Mouse (Mus musculus) liver, embryonic 13.5 days (tissue): ENCODE results near the gene Cstb. TPM values are rescaled to one million over a fixed set of nuclear protein-coding genes. Genes with fewer than 3 reads are reported as not detected.
"Not testable (repeated sequence)": the region's sequence is repeated elsewhere in the genome, so short reads cannot be mapped to it uniquely, and the experiment has no call there.

Experiments used
- ATAC-seq: fragments of 200-750 bp; cut with Nextera tagmentation; 2 replicates; pipeline ENCODE4 v1.8.0; 2017; ENCODE audit warnings: low read depth, mild to moderate bottlenecking, moderate number of reproducible peaks, moderate library complexity
- DNase-seq: peaks from one replicate; pipeline ENCODE4 v3.0.0; 2022
- H3K27ac ChIP-seq: fragments of 300-500 bp; sonication (generic); 2 replicates; pipeline ENCODE4 v1.5.1; 2015; ENCODE audit warnings: moderate library complexity, mild to moderate bottlenecking, inconsistent platforms
- H3K27me3 ChIP-seq: fragments of 300-500 bp; sonication (generic); 2 replicates; pipeline ENCODE4 v1.6.1; 2015; ENCODE audit warnings: mild to moderate bottlenecking, inconsistent platforms
- H3K36me3 ChIP-seq: fragments of 300-500 bp; sonication (generic); 2 replicates; pipeline ENCODE4 v1.6.1; 2015; ENCODE audit warnings: mild to moderate bottlenecking, inconsistent platforms
- H3K4me1 ChIP-seq: fragments of 300-500 bp; sonication (generic); replicated peaks from 2 replicates; pipeline ENCODE4 v1.6.1; 2015; ENCODE audit warnings: inconsistent platforms
- H3K4me2 ChIP-seq: fragments of 300-500 bp; sonication (generic); 2 replicates; pipeline ENCODE4 v1.6.1; 2015; ENCODE audit warnings: inconsistent platforms, mild to moderate bottlenecking, moderate library complexity
- H3K4me3 ChIP-seq: fragments of 300-500 bp; sonication (generic); replicated peaks from 2 replicates; pipeline ENCODE4 v1.5.1; 2015; ENCODE audit warnings: mild to moderate bottlenecking, inconsistent platforms
- H3K9ac ChIP-seq: fragments of 300-500 bp; sonication (generic); 2 replicates; pipeline ENCODE4 v1.6.1; 2015; ENCODE audit warnings: mild to moderate bottlenecking, inconsistent platforms
- H3K9me3 ChIP-seq: fragments of 300-500 bp; sonication (generic); replicated peaks from 2 replicates; pipeline ENCODE4 v1.6.1; 2016; ENCODE audit warnings: inconsistent platforms
- WGBS: fragments of 180-500 bp; shearing (Covaris S2); methylation state at CpG from one replicate; pipeline ENCODE4 v1.1.7; 2015; ENCODE audit not compliant: insufficient replicate concordance; 5-methylcytosine and 5-hydroxymethylcytosine counted together
- polyA plus RNA-seq: library from polyadenylated mRNA; unstranded; fragments of >200 nt; fragmentation: Nextera tagmentation; extraction: Ambion mirVana; gene quantifications from 2 replicates; pipeline ENCODE4 v1.2.1, GENCODE M21; 2015

The Cstb gene
- polyA plus RNA-seq, 1 experiment from 2014 or later, result 97.6 TPM

GRCm38 (mm10) chr10:78399090-78399657, 26.3 kb upstream of the Cstb start:
- H3K4me2 ChIP-seq, result peak overlapping the region; percentile 35
- H3K36me3 ChIP-seq, result peaks cover 48% of the 10 kb centered on the region
- H3K9ac ChIP-seq, result peak overlapping the region; percentile 40
- 41% methylated on average over 17 of the region's 17 CpGs for WGBS
- H3K27me3 ChIP-seq, result no peaks in the 10 kb centered on the region; the same call in 1 of the 2 replicates
- H3K4me3 ChIP-seq, result no peak overlapping the region
- ATAC-seq (peak; percentile 88), DNase-seq (peak; percentile 66)
- H3K27ac ChIP-seq, result peak overlapping the region; percentile 81; the same call in 1 of the 2 replicates
- H3K4me1 ChIP-seq, result peaks cover 36% of the 10 kb centered on the region
- H3K9me3 ChIP-seq, result no peaks in the 10 kb centered on the region

- Histone ChIP-seq H3K27ac (no peak overlapping the region), H3K9me3 (no peaks in the 10 kb centered on the region)
- 70% methylated on average over 2 of the region's 2 CpGs for WGBS
Observed at GRCm38 (mm10) chr10:78401127-78401526, 24.3 kb upstream of the Cstb start.

GRCm38 (mm10) chr10:78402301-78402922, 23.1 kb upstream of the Cstb start:
- no peak for ATAC-seq
- Histone ChIP-seq H3K4me1 (peaks cover 45% of the 10 kb centered on the region), H3K9ac (no peak overlapping the region), H3K9me3 (no peaks in the 10 kb centered on the region), H3K4me3 (no peak overlapping the region), H3K4me2 (no peak overlapping the region), H3K27me3 (no peaks in the 10 kb centered on the region), H3K27ac (no peak overlapping the region), H3K36me3 (peaks cover 78% of the 10 kb centered on the region)
- 88% methylated on average over 14 of the region's 14 CpGs for WGBS
- no peak for DNase-seq

More at GRCm38 (mm10) chr10:78401127-78401526, 24.3 kb upstream of the Cstb start:
- Histone ChIP-seq H3K4me3 (no peak overlapping the region), H3K36me3 (peaks cover 65% of the 10 kb centered on the region), H3K4me1 (peaks cover 36% of the 10 kb centered on the region), H3K27me3 (no peaks in the 10 kb centered on the region), H3K9ac (no peak overlapping the region), H3K4me2 (no peak overlapping the region)
- no peak for ATAC-seq
- DNase-seq, result no peak

- DNase-seq (no peak), ATAC-seq (no peak)
- H3K4me1 ChIP-seq, result peaks cover 30% of the 10 kb centered on the region
- H3K27ac ChIP-seq, result no peak overlapping the region
- H3K36me3 ChIP-seq, result peaks cover 97% of the 10 kb centered on the region
- no peak overlapping the region for H3K4me3 ChIP-seq
- H3K9ac ChIP-seq, result no peak overlapping the region
- no peaks in the 10 kb centered on the region for H3K27me3 ChIP-seq
- H3K9me3 ChIP-seq, result no peaks in the 10 kb centered on the region
- no peak overlapping the region for H3K4me2 ChIP-seq
- WGBS, result 44% methylated on average over 6 of the region's 6 CpGs
Observed at GRCm38 (mm10) chr10:78406152-78406551, 19.3 kb upstream of the Cstb start.

- DNase-seq (no peak), ATAC-seq (peak; percentile 72)
- WGBS, result 23% methylated on average over 4 of the region's 4 CpGs
- no peak overlapping the region for H3K9ac ChIP-seq
- H3K9me3 ChIP-seq, result no peaks in the 10 kb centered on the region
- H3K4me3 ChIP-seq, result no peak overlapping the region
- H3K27ac ChIP-seq, result no peak overlapping the region
- H3K4me2 ChIP-seq, result no peak overlapping the region
- peaks cover 32% of the 10 kb centered on the region for H3K4me1 ChIP-seq
- no peaks in the 10 kb centered on the region for H3K27me3 ChIP-seq
- peaks cover 88% of the 10 kb centered on the region for H3K36me3 ChIP-seq
Observed at GRCm38 (mm10) chr10:78407132-78407531, 18.3 kb upstream of the Cstb start.

GRCm38 (mm10) chr10:78409035-78409788, 16.3 kb upstream of the Cstb start:
- DNase-seq (no peak), ATAC-seq (no peak)
- no peak overlapping the region for H3K4me2 ChIP-seq
- H3K4me1 ChIP-seq, result peaks cover 37% of the 10 kb centered on the region
- peaks cover 67% of the 10 kb centered on the region for H3K36me3 ChIP-seq
- no peak overlapping the region for H3K4me3 ChIP-seq
- WGBS, result 80% methylated on average over 9 of the region's 9 CpGs
- H3K9ac ChIP-seq, result no peak overlapping the region
- H3K27ac ChIP-seq, result no peak overlapping the region
- H3K9me3 ChIP-seq, result no peaks in the 10 kb centered on the region
- no peaks in the 10 kb centered on the region for H3K27me3 ChIP-seq

GRCm38 (mm10) chr10:78411851-78412250, 13.6 kb upstream of the Cstb start:
- 13% methylated on average over 8 of the region's 8 CpGs for WGBS
- H3K9me3 ChIP-seq, result no peaks in the 10 kb centered on the region
- no peak for ATAC-seq
- no peak for DNase-seq
- peak overlapping the region; percentile 79 for H3K4me3 ChIP-seq
- peaks cover 43% of the 10 kb centered on the region for H3K36me3 ChIP-seq
- peak overlapping the region; percentile 3; the same call in 1 of the 2 replicates for H3K27ac ChIP-seq
- H3K4me2 ChIP-seq, result peak overlapping the region; percentile 83
- H3K9ac ChIP-seq, result peak overlapping the region; percentile 84
- peaks cover 33% of the 10 kb centered on the region for H3K4me1 ChIP-seq
- H3K27me3 ChIP-seq, result no peaks in the 10 kb centered on the region

- DNase-seq (peak; percentile 88), ATAC-seq (peak; percentile 91)
- Histone ChIP-seq H3K4me3 (peak within 1 kb of the TSS; percentile 79), H3K27ac (peak within 1 kb of the TSS; percentile 74), H3K36me3 (peaks cover 36% of the 10 kb centered on the region), H3K4me1 (peaks cover 26% of the 10 kb centered on the region), H3K27me3 (no peaks in the 10 kb centered on the region), H3K9ac (peak within 1 kb of the TSS; percentile 84), H3K9me3 (no peaks in the 10 kb centered on the region), H3K4me2 (peak within 1 kb of the TSS; percentile 83)
- under 1% methylated on average over 70 of the region's 70 CpGs for WGBS
Observed at GRCm38 (mm10) chr10:78412319-78413151, 12.9 kb upstream of the Cstb start, which contains the start of gene Rrp1. Rrp1 (minus strand) TSS chr10:78413043.

GRCm38 (mm10) chr10:78413152-78413520, 12.3 kb upstream of the Cstb start:
- Histone ChIP-seq H3K4me3 (peak overlapping the region; percentile 79), H3K27ac (no peak overlapping the region), H3K4me1 (peaks cover 23% of the 10 kb centered on the region), H3K9me3 (no peaks in the 10 kb centered on the region), H3K9ac (no peak overlapping the region), H3K4me2 (peak overlapping the region; percentile 83), H3K27me3 (no peaks in the 10 kb centered on the region), H3K36me3 (peaks cover 32% of the 10 kb centered on the region)
- 45% methylated on average over 7 of the region's 7 CpGs for WGBS
- no peak for ATAC-seq
- no peak for DNase-seq

GRCm38 (mm10) chr10:78414936-78415335, 10.5 kb upstream of the Cstb start:
- not testable (repeated sequence) for H3K27ac ChIP-seq, DNase-seq, ATAC-seq, H3K9me3 ChIP-seq, H3K4me2 ChIP-seq, H3K4me3 ChIP-seq, H3K9ac ChIP-seq, H3K27me3 ChIP-seq
- peaks cover 19% of the 10 kb centered on the region for H3K4me1 ChIP-seq
- 80% methylated on average over 4 of the region's 4 CpGs for WGBS
- H3K36me3 ChIP-seq, result peaks cover 14% of the 10 kb centered on the region

GRCm38 (mm10) chr10:78417888-78418287, 7.6 kb upstream of the Cstb start:
- ATAC-seq, result no peak
- Histone ChIP-seq H3K4me2 (no peak overlapping the region), H3K4me3 (no peak overlapping the region), H3K36me3 (no peaks in the 10 kb centered on the region), H3K27me3 (no peaks in the 10 kb centered on the region), H3K4me1 (peaks cover 10% of the 10 kb centered on the region; the same call in 1 of the 2 replicates), H3K9ac (no peak overlapping the region), H3K27ac (no peak overlapping the region), H3K9me3 (no peaks in the 10 kb centered on the region)
- 56% methylated on average over 5 of the region's 5 CpGs for WGBS
- DNase-seq, result no peak
